Mouse (Mus musculus) myocyte (in vitro differentiated cells): ENCODE measurements around the gene Rimbp3.

Source experiments
- MYOG ChIP-seq, 3 experiments: IDR thresholded peaks; one replicate each; pipeline ENCODE4 v1.6.1; 2011; ENCODE audit warnings: control low read depth in 2 of 3, low read depth in 2 of 3, mild to moderate bottlenecking in 2 of 3; ENCODE audit not compliant: insufficient read length in 2 of 3, control insufficient read depth in 1 of 3, insufficient read depth in 1 of 3
- POLR2A ChIP-seq: IDR thresholded peaks from one replicate; pipeline ENCODE4 v1.6.1; 2011; ENCODE audit warnings: low read depth, mild to moderate bottlenecking, control low read depth, moderate library complexity; ENCODE audit not compliant: insufficient read length
- SRF ChIP-seq: IDR thresholded peaks from one replicate; pipeline ENCODE4 v1.6.1; 2011; ENCODE audit warnings: low read depth; ENCODE audit not compliant: control insufficient read depth, insufficient read length
- USF1 ChIP-seq: IDR thresholded peaks from one replicate; pipeline ENCODE4 v1.6.1; 2011; ENCODE audit warnings: low read depth, mild to moderate bottlenecking, control low read depth, moderate library complexity

DNA sequence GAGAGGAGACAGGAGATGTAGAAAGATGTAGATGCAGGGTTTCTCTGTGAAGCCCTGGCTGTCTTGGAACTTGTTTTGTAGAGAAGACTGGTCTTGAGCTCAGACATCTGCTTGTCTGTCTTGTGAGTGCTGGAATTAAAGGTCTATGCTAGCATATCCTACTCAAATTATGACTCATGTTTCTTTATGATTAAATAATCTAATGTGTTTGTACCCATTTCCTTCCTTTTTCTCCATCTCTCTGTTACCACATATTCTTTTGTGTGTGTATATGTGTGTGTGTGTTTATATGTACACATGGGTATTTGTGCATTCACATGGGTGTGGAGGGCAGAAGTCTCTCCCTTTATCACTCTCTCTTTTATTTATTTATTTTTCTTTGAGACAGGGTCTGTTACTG is 18.1 kb downstream of the Rimbp3 start:
- TF ChIP-seq MYOG (IDR thresholded peaks at IDR 0.05; ENCODE audit: control insufficient read depth in 1 of 3, insufficient read depth in 1 of 3, insufficient read length in 2 of 3, low read depth in 2 of 3) (no peak), USF1 (no peak), SRF (no peak), POLR2A (no peak)
